Mouse (Mus musculus): ENCODE data around the gene 1500011B03Rik. TPM values are rescaled to one million over a fixed set of nuclear protein-coding genes. Genes with fewer than 3 reads are reported as not detected.

The 1500011B03Rik gene
- polyA plus RNA-seq, 1 experiment = 36.3 TPM

DNA sequence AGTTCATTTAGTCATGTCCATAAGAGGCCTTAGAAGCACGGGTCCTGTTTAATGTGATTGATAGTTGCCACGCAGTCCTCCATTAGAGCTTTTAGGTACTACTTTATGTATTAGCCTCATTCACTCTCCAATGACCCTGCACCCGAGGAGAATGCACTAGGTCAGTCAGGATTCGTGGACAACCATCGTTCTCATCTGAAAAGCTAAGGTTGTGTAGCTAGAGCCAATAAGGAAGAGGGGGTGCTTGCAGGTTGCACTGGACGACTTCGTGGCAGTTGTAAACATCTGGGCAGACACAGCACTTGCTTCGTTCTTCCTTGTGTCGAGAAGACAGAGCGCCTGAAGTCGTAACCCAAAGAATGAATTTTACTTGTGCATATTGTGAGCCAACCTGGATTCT lies 49.5 kb downstream of the 1500011B03Rik start:
- H3K9me3 ChIP-seq (replicated peaks; ENCODE audit: control insufficient read depth, insufficient read depth, low read length, poor library complexity, severe bottlenecking) = no peaks in the 10 kb centered on the region
- H3K9ac ChIP-seq (ENCODE audit: low read depth, poor library complexity, severe bottlenecking) = peak overlapping the region; percentile 89
- TF ChIP-seq CTCF (IDR thresholded peaks at IDR 0.05; ENCODE audit: low read depth, low read length) (no peak), EP300 (IDR thresholded peaks at IDR 0.05; ENCODE audit: insufficient read depth, low read depth, low read length) (no peak), POLR2A (IDR thresholded peaks at IDR 0.05; ENCODE audit: insufficient read depth, low read length) (no peak)
- H3K27me3 ChIP-seq (ENCODE audit: control insufficient read depth, insufficient read depth, low read length, poor library complexity, severe bottlenecking) = no peaks in the 10 kb centered on the region
- peak overlapping the region; percentile 34 for H3K27ac ChIP-seq (ENCODE audit: insufficient read depth, low read length)
- no peaks in the 10 kb centered on the region for H3K4me1 ChIP-seq (ENCODE audit: control insufficient read depth, insufficient read depth, low read length)
- H3K36me3 ChIP-seq (ENCODE audit: control insufficient read depth, insufficient read depth, low read length, poor library complexity, severe bottlenecking) = no peaks in the 10 kb centered on the region
- peak overlapping the region; percentile 85 for H3K4me3 ChIP-seq (ENCODE audit: low read depth, low read length)

- TF ChIP-seq EP300 (IDR thresholded peaks at IDR 0.05; ENCODE audit: insufficient read depth, low read depth, low read length) = 0 out of 2 replicates have a peak, but pooled peaks have one; percentile 39
- no peak for TF ChIP-seq POLR2A (IDR thresholded peaks at IDR 0.05; ENCODE audit: insufficient read depth, low read length)
- no peak for TF ChIP-seq CTCF (IDR thresholded peaks at IDR 0.05; ENCODE audit: low read depth, low read length)
- Histone ChIP-seq H3K27me3 (ENCODE audit: control insufficient read depth, insufficient read depth, low read length, poor library complexity, severe bottlenecking) (no peaks in the 10 kb centered on the region), H3K4me3 (ENCODE audit: low read depth, low read length) (peak overlapping the region; percentile 81), H3K9me3 (replicated peaks; ENCODE audit: control insufficient read depth, insufficient read depth, low read length, poor library complexity, severe bottlenecking) (no peaks in the 10 kb centered on the region), H3K9ac (ENCODE audit: low read depth, poor library complexity, severe bottlenecking) (peak overlapping the region; percentile 89), H3K4me1 (ENCODE audit: control insufficient read depth, insufficient read depth, low read length) (no peaks in the 10 kb centered on the region), H3K36me3 (ENCODE audit: control insufficient read depth, insufficient read depth, low read length, poor library complexity, severe bottlenecking) (no peaks in the 10 kb centered on the region), H3K27ac (ENCODE audit: insufficient read depth, low read length) (no peak overlapping the region)
These were observed 50.0 kb downstream of the 1500011B03Rik start for GRCm38 (mm10) chr5:114773211-114773710.

GRCm38 (mm10) chr5:114772456-114773203 lies 50.6 kb downstream of the 1500011B03Rik start:
- no peak for TF ChIP-seq EP300 (IDR thresholded peaks at IDR 0.05; ENCODE audit: insufficient read depth, low read depth, low read length)
- no peak for TF ChIP-seq CTCF (IDR thresholded peaks at IDR 0.05; ENCODE audit: low read depth, low read length)
- no peak for TF ChIP-seq POLR2A (IDR thresholded peaks at IDR 0.05; ENCODE audit: insufficient read depth, low read length)
- H3K9me3 ChIP-seq (replicated peaks; ENCODE audit: control insufficient read depth, insufficient read depth, low read length, poor library complexity, severe bottlenecking) = no peaks in the 10 kb centered on the region
- H3K9ac ChIP-seq (ENCODE audit: low read depth, poor library complexity, severe bottlenecking) = peak overlapping the region; percentile 85
- H3K4me3 ChIP-seq (ENCODE audit: low read depth, low read length) = peak overlapping the region; percentile 81
- H3K4me1 ChIP-seq (ENCODE audit: control insufficient read depth, insufficient read depth, low read length) = no peaks in the 10 kb centered on the region
- H3K27ac ChIP-seq (ENCODE audit: insufficient read depth, low read length) = no peak overlapping the region
- no peaks in the 10 kb centered on the region for H3K36me3 ChIP-seq (ENCODE audit: control insufficient read depth, insufficient read depth, low read length, poor library complexity, severe bottlenecking)
- H3K27me3 ChIP-seq (ENCODE audit: control insufficient read depth, insufficient read depth, low read length, poor library complexity, severe bottlenecking) = no peaks in the 10 kb centered on the region

DNA sequence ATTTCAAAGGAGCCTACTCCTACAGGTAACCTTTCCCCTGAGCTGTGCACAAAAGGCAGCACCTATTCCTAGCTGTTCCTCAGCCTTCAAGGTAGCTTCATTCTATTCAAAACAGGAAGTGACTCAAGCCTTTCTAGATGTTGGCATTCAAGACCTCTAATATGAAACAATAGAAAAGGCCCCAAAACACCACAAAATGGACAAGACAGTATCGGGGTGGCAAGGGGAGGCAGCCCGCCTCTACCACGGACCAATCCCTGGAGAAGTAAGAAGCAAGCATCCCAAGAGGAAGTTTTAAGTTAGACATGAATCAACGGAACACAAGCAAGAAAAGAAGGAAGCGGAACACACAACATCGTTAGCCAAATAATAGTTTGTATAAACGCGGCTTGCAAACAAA lies 51.5 kb downstream of the 1500011B03Rik start:
- Histone ChIP-seq H3K36me3 (ENCODE audit: control insufficient read depth, insufficient read depth, low read length, poor library complexity, severe bottlenecking) (no peaks in the 10 kb centered on the region), H3K9ac (ENCODE audit: low read depth, poor library complexity, severe bottlenecking) (0 out of 2 replicates have a peak overlapping the region, but pooled peaks have one; percentile 85), H3K4me3 (ENCODE audit: low read depth, low read length) (no peak overlapping the region), H3K27ac (ENCODE audit: insufficient read depth, low read length) (no peak overlapping the region), H3K9me3 (replicated peaks; ENCODE audit: control insufficient read depth, insufficient read depth, low read length, poor library complexity, severe bottlenecking) (no peaks in the 10 kb centered on the region), H3K4me1 (ENCODE audit: control insufficient read depth, insufficient read depth, low read length) (no peaks in the 10 kb centered on the region), H3K27me3 (ENCODE audit: control insufficient read depth, insufficient read depth, low read length, poor library complexity, severe bottlenecking) (no peaks in the 10 kb centered on the region)
- TF ChIP-seq CTCF (IDR thresholded peaks at IDR 0.05; ENCODE audit: low read depth, low read length) = no peak
- TF ChIP-seq POLR2A (IDR thresholded peaks at IDR 0.05; ENCODE audit: insufficient read depth, low read length) = no peak
- TF ChIP-seq EP300 (IDR thresholded peaks at IDR 0.05; ENCODE audit: insufficient read depth, low read depth, low read length) = no peak

DNA sequence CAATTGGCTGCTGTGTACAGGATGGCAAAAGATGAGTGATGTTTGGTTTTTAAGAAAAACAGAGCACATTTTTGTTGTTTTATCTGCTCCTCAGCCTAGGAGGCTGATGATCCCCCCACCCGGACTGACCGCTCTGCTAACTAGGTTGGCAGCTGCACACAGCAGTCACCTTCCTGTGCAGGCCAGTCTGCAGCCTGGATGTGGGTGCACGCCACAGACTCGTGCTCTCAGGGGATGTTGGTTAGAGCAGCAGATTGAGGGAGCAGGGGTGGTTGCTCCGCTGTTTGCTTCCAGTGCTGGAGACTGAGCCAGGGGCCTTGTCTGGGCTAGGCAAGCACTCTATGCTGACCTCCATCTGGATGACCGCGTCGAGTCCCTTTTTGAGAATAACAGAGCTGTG lies 53.5 kb downstream of the 1500011B03Rik start:
- no peaks in the 10 kb centered on the region for H3K27me3 ChIP-seq (ENCODE audit: control insufficient read depth, insufficient read depth, low read length, poor library complexity, severe bottlenecking)
- TF ChIP-seq POLR2A (IDR thresholded peaks at IDR 0.05; ENCODE audit: insufficient read depth, low read length) (no peak), EP300 (IDR thresholded peaks at IDR 0.05; ENCODE audit: insufficient read depth, low read depth, low read length) (no peak), CTCF (IDR thresholded peaks at IDR 0.05; ENCODE audit: low read depth, low read length) (no peak)
- no peak overlapping the region for H3K9ac ChIP-seq (ENCODE audit: low read depth, poor library complexity, severe bottlenecking)
- no peaks in the 10 kb centered on the region for H3K9me3 ChIP-seq (replicated peaks; ENCODE audit: control insufficient read depth, insufficient read depth, low read length, poor library complexity, severe bottlenecking)
- H3K36me3 ChIP-seq (ENCODE audit: control insufficient read depth, insufficient read depth, low read length, poor library complexity, severe bottlenecking) = no peaks in the 10 kb centered on the region
- H3K4me3 ChIP-seq (ENCODE audit: low read depth, low read length) = no peak overlapping the region
- no peak overlapping the region for H3K27ac ChIP-seq (ENCODE audit: insufficient read depth, low read length)
- no peaks in the 10 kb centered on the region for H3K4me1 ChIP-seq (ENCODE audit: control insufficient read depth, insufficient read depth, low read length)

- Histone ChIP-seq H3K36me3 (ENCODE audit: control insufficient read depth, insufficient read depth, low read length, poor library complexity, severe bottlenecking) (no peaks in the 10 kb centered on the region), H3K9ac (ENCODE audit: low read depth, poor library complexity, severe bottlenecking) (no peak overlapping the region), H3K27me3 (ENCODE audit: control insufficient read depth, insufficient read depth, low read length, poor library complexity, severe bottlenecking) (no peaks in the 10 kb centered on the region), H3K27ac (ENCODE audit: insufficient read depth, low read length) (no peak overlapping the region), H3K4me3 (ENCODE audit: low read depth, low read length) (no peak overlapping the region), H3K9me3 (replicated peaks; ENCODE audit: control insufficient read depth, insufficient read depth, low read length, poor library complexity, severe bottlenecking) (no peaks in the 10 kb centered on the region), H3K4me1 (ENCODE audit: control insufficient read depth, insufficient read depth, low read length) (no peaks in the 10 kb centered on the region)
- TF ChIP-seq CTCF (IDR thresholded peaks at IDR 0.05; ENCODE audit: low read depth, low read length) (no peak), EP300 (IDR thresholded peaks at IDR 0.05; ENCODE audit: insufficient read depth, low read depth, low read length) (no peak), POLR2A (IDR thresholded peaks at IDR 0.05; ENCODE audit: insufficient read depth, low read length) (no peak)
These were observed 56.1 kb downstream of the 1500011B03Rik start for GRCm38 (mm10) chr5:114767185-114767584.

Data from ES-Bruce4 (cell line).